Mouse (Mus musculus): Measurements from ENCODE around the gene Pxn.
"Not testable (repeated sequence)": the region's sequence is repeated elsewhere in the genome, so short reads cannot be mapped to it uniquely, and the experiment has no call there.

The Pxn gene

DNA sequence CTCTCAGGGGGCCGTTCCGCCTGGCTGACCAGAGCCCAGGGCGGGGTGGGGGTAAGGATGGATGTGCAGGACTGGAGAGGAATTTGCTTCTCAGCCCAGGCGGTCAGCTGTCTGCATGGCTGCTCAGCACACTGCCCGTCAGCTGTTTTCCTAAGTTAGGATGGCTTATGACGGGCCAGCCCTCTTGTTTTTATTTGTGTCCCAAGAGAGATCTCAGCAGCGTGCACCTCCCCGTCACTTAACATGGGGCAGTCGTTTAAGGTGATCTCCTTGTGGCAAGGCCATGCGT, 2.3 kb downstream of the Pxn start:
- DNase-seq (ENCODE audit: low spot score in 2 of 2): no peak

DNA sequence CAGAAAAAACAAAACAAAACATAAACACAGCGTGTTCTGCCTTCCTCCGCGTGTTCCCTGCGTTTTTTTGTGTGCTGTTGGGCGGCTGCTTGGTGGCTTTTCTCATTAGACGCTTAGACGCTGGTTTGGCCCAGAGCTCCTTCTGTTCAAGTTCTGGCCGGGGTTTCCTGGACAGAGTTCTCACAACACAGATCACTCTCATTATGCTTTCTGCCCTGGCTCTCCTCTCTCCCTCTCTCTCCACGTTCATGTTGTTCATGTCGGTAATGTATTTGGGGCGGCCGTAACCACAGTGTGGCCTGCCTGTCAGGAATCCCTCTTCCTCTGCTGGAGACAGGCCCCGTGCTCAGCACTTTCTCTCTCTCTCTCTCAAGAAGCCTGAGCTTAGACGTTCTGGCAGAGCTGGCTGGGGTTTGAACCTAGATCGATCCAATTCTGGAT, 2.9 kb downstream of the Pxn start:
- DNase-seq (ENCODE audit: low spot score in 2 of 2): no peak

DNA sequence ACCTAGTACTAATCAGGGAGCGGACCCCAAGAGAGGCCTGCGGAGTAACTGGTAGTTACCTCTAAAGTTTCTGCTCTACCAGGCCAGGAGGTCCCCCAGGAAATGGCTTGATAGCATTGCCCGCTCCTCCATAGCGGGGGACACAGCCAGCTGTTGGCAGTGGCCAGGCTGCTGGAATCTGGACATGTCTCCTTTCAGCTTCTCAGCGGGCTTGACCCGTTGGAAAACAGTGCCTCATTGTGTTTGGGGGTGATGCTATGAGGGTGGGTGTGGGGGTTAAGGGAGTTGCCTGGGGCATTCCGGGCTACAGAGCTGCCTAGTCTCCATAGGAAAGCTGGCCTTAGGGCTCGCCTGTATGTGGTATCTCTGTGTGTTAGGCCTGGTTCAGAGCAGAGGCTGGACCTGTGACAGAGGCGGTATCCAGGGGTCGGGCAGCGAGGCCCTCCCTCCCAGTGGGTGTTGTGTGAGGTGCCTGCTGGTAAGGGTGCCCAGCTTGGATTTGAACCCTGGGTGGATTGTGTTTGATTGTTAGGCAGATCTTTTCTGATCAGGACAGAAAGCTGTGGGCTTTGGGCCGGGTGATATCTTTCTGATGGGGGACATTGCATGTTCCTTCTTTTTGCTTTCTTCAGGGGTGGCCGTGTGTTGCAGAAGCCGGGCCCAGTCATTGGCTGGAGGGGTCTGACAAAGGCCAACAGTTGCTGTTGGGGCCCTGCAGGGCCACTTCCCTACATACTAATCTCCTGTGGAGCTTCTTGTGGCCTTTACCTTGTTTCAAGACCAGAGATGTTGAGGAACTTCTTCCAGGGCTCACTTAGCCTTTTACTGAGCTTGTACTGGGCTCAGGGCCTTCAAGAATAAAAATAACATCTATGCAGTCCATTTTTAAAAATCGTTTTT, 3.6 kb downstream of the Pxn start:
- DNase-seq (ENCODE audit: low spot score in 2 of 2): no peak

DNA sequence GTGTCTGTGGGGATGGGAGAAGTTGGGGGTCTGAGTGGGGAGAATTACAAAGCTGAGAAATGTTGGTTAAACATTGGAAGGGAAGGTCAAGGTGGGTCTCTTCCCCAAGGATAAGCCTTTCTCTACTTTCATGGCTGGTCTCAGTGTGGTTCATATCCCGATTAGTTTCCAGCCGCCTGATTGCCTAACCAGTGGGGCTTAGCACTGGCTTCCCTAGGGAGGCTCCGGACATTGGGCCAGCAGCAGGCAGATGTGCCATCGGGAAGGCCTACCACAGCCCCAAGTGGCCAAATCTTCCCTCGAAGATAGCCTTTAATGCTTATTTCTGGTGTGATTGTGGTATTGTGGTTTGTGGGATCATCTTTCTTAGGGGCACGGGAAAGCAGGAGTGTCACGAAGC, 5.9 kb downstream of the Pxn start:
- no peak for DNase-seq (ENCODE audit: low spot score in 2 of 2)

DNA sequence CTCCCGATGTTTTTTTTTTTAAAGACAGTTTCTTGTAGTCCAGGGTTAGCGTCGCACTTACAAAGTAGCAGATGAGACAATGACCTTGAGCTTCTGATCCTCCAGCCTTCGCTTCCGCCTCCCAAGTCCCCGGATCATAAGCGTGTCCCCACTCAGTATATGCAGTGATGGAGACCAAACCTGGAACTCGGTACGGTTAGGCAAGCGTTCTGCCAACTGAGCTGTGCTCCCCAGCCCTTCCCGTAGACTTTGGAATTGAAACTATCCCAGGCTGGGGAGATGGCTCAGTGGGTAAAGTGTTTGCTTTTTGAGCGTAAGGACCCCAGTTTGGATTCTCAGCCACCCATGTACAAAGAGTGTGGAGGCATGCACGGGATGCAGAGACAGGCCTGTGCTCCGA, 6.8 kb downstream of the Pxn start:
- DNase-seq (ENCODE audit: low spot score in 2 of 2): no peak

DNA sequence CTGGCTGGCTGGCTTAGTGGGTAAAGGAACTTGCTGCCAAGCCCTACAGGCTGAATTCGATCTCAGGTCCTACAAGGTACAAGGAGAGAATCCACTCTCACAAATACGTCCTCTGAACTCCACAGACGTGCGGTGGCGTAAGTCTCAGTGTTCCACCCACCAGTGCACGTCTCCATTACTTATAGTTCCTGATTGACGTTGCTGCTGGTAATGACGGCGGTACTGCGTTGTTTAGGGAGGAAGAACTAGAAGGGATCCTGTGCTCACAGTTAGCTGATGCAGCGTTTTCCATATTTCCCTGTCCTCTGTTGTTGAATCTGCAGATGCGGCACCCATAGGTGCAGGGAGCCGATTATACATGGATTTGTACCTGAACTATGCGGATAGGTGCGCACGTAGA, 7.2 kb downstream of the Pxn start:
- DNase-seq (ENCODE audit: low spot score in 2 of 2): no peak

DNA sequence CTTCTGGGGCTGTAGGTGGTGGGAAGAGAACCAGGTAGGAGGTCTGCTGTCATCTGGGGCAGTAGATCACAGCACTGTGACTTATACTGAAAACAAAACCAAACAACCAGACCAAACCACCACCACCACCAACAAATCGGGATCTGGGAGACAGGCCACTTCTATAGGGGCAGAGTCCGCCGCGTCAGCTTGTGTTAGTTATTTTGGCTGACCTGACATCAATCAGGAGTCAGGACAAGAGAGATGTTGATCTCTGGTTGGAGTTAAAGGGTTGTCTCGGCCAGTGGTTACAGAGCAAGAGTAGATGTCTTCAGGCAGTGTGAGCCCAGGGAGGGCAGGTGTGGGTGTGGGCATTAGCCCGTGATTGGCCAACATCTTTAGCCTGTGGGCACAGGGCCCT, 7.9 kb downstream of the Pxn start:
- DNase-seq (ENCODE audit: low spot score in 2 of 2): no peak

DNA sequence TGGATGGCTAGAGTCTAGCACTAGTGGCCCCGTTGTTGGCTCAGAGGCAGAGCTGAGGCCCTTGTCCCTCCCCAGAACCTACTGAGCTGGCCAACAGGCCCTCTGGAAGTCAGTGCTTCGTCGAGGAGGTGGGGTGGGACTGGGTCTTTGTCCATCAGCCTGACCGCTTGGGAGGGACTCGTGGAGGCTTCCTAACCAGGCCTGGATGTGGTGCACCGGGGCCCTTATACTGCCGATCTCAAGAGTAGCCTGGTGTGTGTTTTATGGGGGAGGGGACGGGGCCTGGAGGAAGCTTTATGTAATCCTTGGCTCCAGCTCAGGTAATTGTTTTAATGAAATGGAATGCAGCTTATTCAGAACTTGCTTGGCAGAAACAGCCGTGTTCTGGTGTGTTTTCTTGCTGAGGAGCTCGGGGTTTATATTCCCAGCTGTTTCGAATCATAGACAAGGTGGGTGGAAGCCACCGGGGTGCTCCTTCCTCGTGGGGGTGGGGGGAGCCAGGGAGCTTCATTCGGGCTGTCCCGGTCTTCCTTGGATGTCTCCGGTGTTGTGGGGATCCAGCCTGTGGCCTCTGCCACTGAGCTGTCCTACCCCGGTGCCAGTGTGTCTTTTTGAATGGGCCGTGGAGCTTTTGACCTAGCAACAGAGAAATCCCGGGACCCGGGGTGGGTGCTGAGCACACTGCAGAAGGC, 8.6 kb downstream of the Pxn start:
- DNase-seq (ENCODE audit: low spot score in 2 of 2): no peak

DNA sequence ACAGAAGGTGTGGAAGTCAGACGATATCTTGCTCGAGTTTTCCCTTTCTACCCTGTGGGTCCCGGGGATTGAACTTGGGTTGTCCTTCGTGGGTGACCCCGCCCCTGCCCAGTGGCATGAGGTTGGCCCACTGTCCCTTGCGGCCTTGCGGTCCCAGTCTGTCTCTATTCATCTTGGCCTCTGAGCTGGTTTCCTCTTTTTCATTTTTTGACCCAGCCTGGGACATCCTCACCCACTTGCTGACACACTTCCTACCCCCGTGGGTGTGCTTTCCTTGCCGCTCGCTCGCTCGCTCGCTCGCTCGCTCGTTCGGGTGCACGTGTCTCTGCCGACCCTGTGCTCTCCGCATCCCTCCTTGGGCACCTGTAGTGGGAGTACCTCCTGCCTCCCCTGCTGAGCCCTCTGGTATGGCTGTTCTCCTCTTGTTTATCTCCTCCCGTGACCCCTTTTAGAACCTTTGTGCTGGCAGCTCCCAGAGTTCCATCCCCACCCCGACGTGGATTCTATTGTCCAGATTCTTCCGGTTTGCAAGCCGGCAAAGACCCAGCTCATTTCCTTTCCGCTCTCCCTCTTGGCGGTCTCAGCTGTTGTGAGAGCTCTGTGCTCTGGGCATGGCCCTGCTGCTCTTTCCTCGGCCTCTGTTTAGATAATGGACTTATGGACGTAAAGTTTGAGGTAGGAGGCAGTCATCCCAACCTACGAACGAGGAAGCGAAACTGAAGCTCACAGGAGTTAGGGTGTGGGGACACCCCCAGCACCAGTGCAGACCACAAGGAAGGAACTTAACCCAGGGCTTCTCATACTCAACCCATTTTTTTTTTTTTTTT, 9.8 kb downstream of the Pxn start:
- peak; percentile 83 to 86 for DNase-seq (ENCODE audit: low spot score in 2 of 2)

DNA sequence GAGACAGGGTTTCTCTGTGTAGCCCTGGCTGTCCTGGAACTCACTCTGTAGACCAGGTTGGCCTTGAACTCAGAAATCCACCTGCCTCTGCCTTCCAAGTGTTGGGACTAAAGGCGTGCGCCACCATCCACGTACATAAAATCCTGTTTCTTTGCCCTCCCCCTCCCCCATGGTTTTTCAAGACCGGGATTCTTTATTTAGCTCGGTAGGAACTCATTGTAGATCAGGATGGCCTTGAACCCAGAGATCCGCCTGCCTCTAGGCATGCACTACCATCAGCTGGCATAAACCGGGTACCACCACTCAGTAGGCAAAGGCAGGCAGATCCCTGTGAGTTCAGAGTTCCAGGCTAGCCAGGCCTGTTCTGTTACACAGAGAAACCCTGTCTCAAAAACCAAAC, 10.4 kb downstream of the Pxn start:
- DNase-seq (ENCODE audit: low spot score in 2 of 2): no peak

DNA sequence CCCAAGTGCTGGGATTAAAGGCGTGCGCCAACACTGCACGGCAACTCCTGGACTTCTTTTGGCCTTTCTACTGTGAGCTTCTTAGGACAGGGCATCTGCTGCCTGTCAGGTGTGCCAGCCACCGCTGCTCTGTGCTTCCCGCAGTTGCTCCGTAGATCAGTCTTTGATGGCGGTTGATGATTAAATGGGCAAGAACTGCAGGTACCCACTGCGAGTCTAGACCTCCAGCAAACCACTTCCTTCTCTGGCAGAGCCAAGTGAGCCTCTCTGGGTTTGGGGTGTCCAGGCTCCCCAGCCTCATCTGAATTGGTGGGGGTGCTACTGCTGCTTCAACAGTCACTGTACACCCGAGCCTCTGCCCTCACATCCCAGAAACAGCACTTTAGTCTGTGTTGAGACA, 11.0 kb downstream of the Pxn start:
- peak; percentile 55 to 61 for DNase-seq (ENCODE audit: low spot score in 2 of 2)

DNA sequence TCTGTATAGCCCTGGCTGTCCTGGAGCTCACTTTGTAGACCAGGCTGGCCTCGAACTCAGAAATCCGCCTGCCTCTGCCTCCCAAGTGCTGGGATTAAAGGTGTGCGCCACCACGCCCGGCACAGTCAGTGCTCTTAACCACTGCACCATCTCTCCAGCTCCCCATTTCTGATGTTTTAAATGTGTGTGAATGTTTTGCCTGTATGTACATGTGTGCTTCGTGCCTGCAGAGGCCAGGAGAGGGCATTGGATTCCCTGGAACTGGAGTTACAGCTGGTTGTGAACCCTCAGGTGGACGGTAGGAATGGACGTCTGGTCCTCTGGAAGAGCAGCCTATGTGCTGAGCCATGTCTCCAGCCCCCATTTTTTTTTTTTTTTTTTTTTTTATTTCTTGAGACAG, 11.7 kb downstream of the Pxn start:
- not testable (repeated sequence) for DNase-seq (ENCODE audit: low spot score in 2 of 2)

DNA sequence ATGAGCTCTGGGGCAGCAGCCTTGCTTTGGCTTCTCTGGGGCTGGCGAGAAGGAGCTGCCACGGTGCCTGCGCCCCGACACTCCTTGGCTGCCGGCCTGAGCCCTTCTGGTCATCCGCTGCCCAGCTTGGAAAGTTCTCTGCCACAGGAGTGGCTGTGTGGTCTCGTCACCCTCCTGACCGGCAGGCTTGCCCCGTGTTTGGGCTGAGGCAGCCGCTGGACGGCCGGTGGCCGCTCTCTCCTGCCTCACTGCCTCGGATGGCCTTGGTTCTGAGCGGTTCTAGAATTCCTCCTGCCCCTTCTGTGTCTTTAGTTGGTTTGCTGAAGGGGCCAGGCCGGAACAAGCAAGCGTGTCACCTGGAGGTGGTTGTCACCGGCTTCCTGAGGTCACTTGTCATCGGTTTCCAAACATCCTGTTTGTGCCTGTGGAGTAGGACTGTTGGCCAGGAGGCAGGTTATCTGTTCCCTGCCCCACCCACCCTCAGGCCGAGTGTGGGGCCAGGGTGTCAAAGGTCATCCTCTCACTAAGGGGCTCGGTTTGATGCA, 13.9 kb downstream of the Pxn start:
- DNase-seq (ENCODE audit: low spot score in 2 of 2): no peak

DNA sequence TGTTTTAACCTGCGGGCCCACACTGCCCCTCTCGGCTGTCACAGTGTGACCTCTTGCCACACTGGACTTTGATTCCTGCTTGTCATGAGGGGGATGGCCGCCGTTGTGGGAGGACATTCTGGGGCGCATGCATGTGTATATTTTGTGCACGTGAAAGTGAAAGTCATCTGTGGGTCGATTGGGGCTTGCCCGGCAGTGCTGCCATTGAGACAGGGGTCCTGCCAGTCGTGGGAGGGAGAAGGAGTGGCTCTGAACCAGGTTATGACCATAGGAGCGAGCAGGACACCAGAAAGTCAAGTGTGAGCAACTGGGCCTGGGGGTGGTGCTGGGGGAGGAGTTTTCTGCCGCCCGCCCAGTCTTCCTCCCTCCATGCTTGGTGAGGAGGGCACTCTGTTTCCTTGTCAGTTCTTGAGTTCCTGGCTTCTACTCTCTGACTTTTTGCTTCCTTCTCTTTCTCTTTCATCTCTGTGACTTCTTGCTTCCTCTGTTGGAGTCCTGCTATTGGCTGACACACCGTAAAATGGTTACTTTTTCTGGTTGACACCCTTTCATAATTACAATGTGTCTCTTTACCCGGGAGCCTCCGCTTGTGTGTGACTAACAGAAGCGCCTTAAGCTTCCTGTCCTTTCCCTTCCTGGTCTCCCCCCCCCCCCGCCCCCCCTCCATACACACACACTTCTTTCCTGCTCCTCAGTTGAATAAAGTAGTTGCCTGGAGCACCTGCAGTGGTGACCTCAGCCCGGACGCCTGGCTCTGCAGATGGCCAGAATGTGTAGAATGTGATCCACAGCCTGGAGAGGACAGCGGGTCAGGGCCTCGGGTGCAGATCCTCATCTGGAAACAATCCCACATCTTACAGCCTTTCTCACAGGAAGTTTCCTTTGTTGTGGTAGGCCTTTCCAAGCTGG, 15.3 kb downstream of the Pxn start:
- peak; percentile 59 to 72 for DNase-seq (ENCODE audit: low spot score in 2 of 2)

DNA sequence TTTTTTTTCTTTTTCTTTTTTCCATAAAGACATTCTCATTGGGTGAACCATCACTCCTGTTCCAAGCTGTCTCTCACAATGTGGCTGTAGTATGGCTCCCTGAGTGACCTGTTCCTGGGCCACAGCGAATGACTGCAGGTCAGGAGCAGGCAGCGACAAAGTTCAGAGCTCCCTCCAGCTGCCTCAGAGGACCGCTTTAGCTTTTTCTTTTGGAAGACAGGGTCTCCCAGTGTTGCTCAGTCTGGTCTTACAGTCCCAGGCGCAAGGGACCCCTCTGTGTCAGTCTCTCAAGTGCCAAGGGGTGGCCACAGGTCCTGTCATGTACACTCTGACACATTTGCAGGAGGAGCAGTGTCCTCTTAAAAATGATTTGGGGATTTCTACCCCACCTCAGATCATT, 16.1 kb downstream of the Pxn start:
- DNase-seq (ENCODE audit: low spot score in 2 of 2): no peak

DNA sequence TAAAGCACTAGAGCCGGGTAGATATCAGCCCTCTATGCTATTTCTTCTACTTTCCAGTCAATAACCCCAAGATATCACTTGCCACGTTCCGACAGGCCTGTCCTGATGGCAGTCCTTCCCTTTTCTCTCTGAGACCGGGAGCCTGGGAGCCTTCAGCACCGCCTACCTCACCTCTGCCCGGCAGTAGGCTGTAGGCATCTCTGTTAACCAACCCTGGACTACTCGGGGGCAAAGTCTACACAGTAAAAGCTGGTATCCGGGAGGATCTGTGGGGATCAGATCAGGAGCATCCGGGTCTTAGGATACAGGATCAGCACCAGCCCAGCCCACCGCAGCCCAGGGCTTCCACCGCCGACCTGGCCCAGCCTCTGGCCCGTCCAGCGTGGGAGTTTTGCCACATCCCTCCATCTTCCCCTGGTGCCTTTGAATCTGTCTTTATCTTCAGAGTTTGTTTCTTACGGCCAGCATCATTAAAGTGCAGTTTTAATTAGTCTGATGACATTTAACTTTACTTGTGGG, 16.6 kb downstream of the Pxn start:
- no peak for DNase-seq (ENCODE audit: low spot score in 2 of 2)

DNA sequence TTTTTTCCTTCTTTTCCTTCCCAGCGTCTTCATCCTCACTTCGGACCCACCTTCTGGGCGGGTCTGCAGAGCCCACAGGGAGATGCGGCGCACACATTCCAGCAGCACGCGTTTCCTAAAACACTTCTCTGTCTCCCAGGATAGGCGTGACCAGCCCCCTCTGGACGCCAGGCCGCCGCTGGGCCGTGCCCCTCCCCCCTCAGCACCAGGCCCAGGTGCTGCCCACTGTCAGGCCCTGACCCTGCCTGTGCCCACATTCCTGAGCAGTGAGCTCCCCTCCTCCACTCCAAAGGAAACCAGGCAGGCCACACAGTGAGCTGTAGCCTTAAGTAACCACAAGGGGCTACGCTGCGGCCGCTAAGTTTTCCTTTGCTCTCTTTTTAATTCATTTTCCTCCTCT, 17.5 kb downstream of the Pxn start:
- DNase-seq (ENCODE audit: low spot score in 2 of 2): no peak

DNA sequence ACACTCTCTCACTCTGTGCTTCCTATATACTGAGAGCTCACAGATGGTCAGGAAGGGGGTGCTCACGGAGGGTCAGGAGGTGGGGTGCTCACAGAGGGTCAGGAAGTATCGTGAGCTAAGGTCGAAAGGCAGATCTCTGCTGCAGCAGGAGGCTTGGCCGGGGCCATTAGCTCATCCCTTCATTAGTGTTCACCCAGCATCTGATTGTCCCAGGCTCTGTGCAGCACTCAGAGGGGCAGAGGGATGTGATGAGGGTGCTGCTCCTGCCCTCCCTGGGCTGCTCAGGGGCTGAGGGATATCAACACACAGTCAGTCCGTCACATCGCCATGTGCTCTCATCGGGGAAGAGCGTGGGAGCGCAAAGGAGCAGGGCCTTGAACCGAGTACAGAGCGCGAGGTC, 18.0 kb downstream of the Pxn start:
- DNase-seq (ENCODE audit: low spot score in 2 of 2): no peak

DNA sequence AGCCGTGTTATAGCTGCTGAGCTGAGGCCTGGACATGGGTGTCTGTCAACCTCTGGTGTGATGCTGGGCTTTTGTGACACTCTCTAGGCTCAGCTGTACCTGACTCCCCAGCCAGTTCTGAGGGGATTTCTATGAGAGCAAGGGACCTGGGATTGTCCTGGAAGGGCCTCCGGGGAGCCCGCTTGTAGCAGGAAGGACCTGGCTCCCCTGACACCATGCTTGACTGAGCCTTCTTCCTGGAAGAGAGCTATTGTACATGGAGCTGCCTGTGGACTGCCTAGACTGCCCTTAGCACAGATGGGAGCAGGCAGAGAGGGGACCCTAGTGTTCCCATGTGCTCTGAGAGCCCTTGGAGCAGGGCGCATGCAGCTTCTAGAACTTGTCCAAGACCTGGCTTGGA, 18.9 kb downstream of the Pxn start:
- DNase-seq (ENCODE audit: low spot score in 2 of 2): no peak

DNA sequence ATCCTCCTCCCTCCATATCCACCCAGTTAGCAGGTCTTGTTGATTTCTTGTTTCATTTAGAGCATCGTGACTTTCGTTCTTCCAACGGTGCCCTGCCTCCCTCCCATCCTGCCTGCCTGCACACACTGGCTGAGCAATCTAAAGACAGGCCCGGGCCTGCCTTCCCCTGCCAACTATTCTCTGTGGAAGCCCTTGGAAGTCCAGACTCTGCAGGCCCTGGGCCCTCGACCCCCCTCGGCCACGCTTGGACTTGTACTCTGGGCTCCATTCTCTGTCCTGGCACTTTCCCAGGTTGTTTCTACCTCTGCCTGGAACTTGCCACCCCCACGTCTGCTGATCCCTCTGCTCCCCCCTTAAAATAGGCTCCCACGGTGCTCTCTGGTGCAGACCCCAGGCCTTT, 19.5 kb downstream of the Pxn start:
- no peak for DNase-seq (ENCODE audit: low spot score in 2 of 2)

All from natural killer cell, adult 2 months (primary cell).